Mouse (Mus musculus) brown adipose tissue, adult 24 weeks (tissue): ENCODE measurements around the gene Srsf11. TPM values are rescaled to one million over a fixed set of nuclear protein-coding genes. Genes with fewer than 3 reads are reported as not detected.

ENCODE experiments used
- H3K27ac ChIP-seq: fragments of 200-500 bp; replicated peaks from 2 replicates; pipeline ENCODE4 v1.5.1; 2012; ENCODE audit warnings: low read depth, mild to moderate bottlenecking, low read length
- H3K4me1 ChIP-seq: fragments of 200-500 bp; 2 replicates; pipeline ENCODE4 v1.6.1; 2012; ENCODE audit warnings: low read length, mixed read lengths; ENCODE audit not compliant: control insufficient read depth, insufficient read depth, insufficient read length
- H3K4me3 ChIP-seq: fragments of 200-500 bp; 2 replicates; pipeline ENCODE4 v1.5.1; 2012; ENCODE audit warnings: low read depth, mild to moderate bottlenecking, low read length, moderate library complexity; ENCODE audit not compliant: insufficient read depth
- polyA plus RNA-seq: library from polyadenylated mRNA; stranded (reverse); fragments of >200 nt; gene quantifications from 2 replicates; pipeline ENCODE4 v1.2.4, GENCODE M21; 2012; ENCODE audit not compliant: missing spikeins, insufficient read depth, insufficient read length

The Srsf11 gene
- polyA plus RNA-seq: 84.0 and 84.9 TPM in 2 replicates

- Histone ChIP-seq H3K4me1 (peaks cover 6% of the 10 kb centered on the region; the same call in 1 of the 2 replicates), H3K27ac (peak within 1 kb of the TSS; percentile 95), H3K4me3 (peak within 1 kb of the TSS; percentile 89)
Observed at GRCm38 (mm10) chr3:158036329-158036988, at the start of gene Srsf11, which contains the start of gene Lrrc40. Srsf11 (minus strand) TSS chr3:158036639. Lrrc40 (plus strand) TSS chr3:158036662.

DNA sequence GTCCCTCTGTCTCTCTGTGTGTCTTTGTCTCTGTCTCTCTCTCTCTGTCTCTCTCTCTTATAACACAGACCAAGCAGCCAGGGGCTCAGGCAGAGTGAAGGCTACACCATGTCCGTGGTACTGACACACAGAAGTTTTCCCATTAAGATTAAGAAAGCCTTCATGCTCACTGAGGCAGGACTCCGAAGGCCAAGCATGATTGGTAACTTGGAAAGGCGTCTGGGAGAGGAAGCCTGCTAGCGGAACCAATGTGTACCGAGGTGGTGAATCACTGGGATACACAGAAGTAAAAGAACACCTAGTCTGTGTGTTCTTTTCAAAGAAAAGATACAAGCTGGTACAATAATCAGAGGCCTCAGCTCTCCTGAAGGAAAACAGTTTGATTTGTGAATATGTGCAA, 41.4 kb upstream of the Srsf11 start:
- no peaks in the 10 kb centered on the region for H3K4me1 ChIP-seq
- H3K27ac ChIP-seq: no peak overlapping the region
- H3K4me3 ChIP-seq: no peak overlapping the region

GRCm38 (mm10) chr3:158077380-158077772, 40.9 kb upstream of the Srsf11 start:
- no peak overlapping the region for H3K4me3 ChIP-seq
- no peak overlapping the region for H3K27ac ChIP-seq
- H3K4me1 ChIP-seq: no peaks in the 10 kb centered on the region

DNA sequence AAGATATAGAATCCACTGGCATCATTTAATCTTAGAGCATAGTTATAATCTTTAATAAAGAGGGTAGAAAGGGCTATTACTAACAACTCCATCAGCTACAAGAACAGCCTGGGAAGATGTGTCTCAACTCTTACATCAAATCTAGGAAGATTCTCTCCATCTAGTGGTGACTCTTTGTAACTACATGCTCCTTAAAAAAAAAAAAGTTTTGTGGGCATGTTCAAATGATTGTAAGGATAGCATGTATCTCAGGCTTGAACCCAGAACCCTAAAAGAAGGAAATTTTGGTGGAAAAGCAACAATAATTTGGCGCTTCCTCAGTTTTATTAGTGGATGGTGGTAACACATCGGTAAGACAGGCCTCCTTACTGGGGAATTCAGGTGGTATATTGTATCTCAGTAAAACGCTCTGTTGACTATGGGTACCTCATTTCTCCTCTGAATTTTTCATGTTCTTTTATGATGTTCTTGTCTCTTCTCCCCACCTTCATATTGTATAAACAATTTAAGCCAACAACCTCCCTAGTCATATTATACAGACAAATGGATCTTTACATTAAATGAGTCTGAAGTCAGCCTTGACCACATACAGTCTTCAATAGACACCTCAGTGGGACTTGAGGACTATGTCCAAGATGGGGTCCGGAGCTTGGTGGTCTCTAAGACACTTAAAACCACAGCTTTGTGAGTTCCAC, 40.4 kb upstream of the Srsf11 start:
- no peak overlapping the region for H3K27ac ChIP-seq
- H3K4me1 ChIP-seq: no peaks in the 10 kb centered on the region
- H3K4me3 ChIP-seq: no peak overlapping the region

- no peaks in the 10 kb centered on the region for H3K4me1 ChIP-seq
- H3K4me3 ChIP-seq: no peak overlapping the region
- H3K27ac ChIP-seq: no peak overlapping the region
Observed at GRCm38 (mm10) chr3:158075004-158075403, 38.6 kb upstream of the Srsf11 start.

- H3K27ac ChIP-seq: no peak overlapping the region
- no peak overlapping the region for H3K4me3 ChIP-seq
- no peaks in the 10 kb centered on the region for H3K4me1 ChIP-seq
Observed at GRCm38 (mm10) chr3:158068613-158069263, 32.3 kb upstream of the Srsf11 start.

- no peak overlapping the region for H3K4me3 ChIP-seq
- no peaks in the 10 kb centered on the region for H3K4me1 ChIP-seq
- H3K27ac ChIP-seq: no peak overlapping the region
Observed at GRCm38 (mm10) chr3:158067916-158068315, 31.5 kb upstream of the Srsf11 start.

GRCm38 (mm10) chr3:158065256-158065655, 28.8 kb upstream of the Srsf11 start:
- no peak overlapping the region for H3K4me3 ChIP-seq
- no peak overlapping the region for H3K27ac ChIP-seq
- no peaks in the 10 kb centered on the region for H3K4me1 ChIP-seq

GRCm38 (mm10) chr3:158061811-158062523, 25.5 kb upstream of the Srsf11 start:
- Histone ChIP-seq H3K27ac (0 out of 2 replicates have a peak overlapping the region, but pooled peaks have one; percentile 2), H3K4me3 (no peak overlapping the region), H3K4me1 (no peaks in the 10 kb centered on the region)

DNA sequence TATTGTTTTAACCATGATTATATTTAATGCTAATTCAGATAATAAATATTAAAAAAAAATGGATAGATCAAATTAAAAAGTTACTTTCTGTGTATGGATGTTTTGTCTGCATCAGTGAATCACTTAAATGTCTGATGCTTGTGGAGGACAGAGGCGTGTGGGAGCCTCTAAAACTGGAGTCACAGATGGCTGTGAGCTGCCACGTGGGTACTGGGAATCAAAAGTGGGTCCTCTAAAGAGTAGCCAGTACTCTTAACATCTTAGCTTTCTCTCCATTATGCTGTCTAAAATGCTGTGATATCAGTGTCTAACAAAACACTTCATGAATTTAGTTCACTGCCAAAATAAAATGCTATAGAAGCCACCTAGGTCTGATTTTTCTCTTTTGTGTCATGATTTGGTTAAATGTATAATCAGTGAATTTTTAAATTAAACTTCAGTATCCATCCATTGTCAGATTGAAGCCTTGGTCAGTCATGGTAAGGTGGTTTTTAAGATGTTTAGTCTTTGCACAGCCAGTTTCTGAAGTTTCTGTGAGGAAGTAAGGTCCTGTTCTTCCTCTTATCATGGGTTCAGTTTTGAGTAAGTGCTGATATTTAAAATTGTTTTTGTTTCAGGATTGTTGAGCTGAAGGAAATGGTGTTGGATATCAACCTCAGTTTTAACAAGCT, 24.3 kb upstream of the Srsf11 start:
- Histone ChIP-seq H3K4me3 (no peak overlapping the region), H3K27ac (0 out of 2 replicates have a peak overlapping the region, but pooled peaks have one; percentile 33), H3K4me1 (no peaks in the 10 kb centered on the region)

GRCm38 (mm10) chr3:158049508-158049907, 13.1 kb upstream of the Srsf11 start:
- H3K4me3 ChIP-seq: no peak overlapping the region
- no peaks in the 10 kb centered on the region for H3K4me1 ChIP-seq
- no peak overlapping the region for H3K27ac ChIP-seq

- Histone ChIP-seq H3K4me1 (no peaks in the 10 kb centered on the region), H3K4me3 (no peak overlapping the region), H3K27ac (no peak overlapping the region)
Observed at GRCm38 (mm10) chr3:158040755-158041154, 4.3 kb upstream of the Srsf11 start.

DNA sequence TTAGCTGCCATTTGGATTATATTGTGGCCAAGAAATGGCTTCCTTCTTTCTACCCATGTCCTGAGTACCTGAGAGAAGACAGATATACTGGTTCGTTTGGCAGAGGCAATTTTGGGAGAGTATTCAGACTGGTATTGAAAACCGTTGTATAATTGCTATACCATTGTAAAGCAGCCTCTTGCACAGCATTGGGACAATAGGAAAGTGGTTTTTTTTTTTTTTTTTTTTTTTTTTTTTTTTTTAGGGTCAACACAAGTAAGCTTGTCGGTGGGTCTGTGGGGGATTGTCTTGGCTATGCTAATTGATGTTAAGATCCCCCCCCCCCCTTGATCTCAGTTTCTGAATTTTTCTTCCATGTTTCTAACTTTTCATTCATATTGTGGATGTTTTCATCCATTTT, 1.7 kb upstream of the Srsf11 start:
- Histone ChIP-seq H3K4me1 (peaks cover 6% of the 10 kb centered on the region; the same call in 1 of the 2 replicates), H3K4me3 (no peak overlapping the region; the same call in 1 of the 2 replicates), H3K27ac (no peak overlapping the region)

- Histone ChIP-seq H3K27ac (peak overlapping the region; percentile 95), H3K4me3 (peak overlapping the region; percentile 89), H3K4me1 (peaks cover 6% of the 10 kb centered on the region; the same call in 1 of the 2 replicates)
Observed at GRCm38 (mm10) chr3:158035866-158036265, 573 bp downstream of the Srsf11 start.
